Comparison of ENCODE assay signal across 22 mouse cellular contexts in genomic region chr12:53888624-53889023, GRCm38 (mm10).
DNase-seq lines count a peak whose midpoint lies in the region; ATAC-seq and TF ChIP-seq lines count a peak whose summit lies in the region.
"Had no signal": no experiment of that assay in that cellular context is flagged by ENCODE, and none has a peak within 500 bp of the region (broad histone marks: within the 10 kb centered on the region; RNA-seq: fewer than 3 reads in every experiment).

No protein-coding gene starts in this region.

- no peaks in the 10 kb centered on the region for H3K4me1 ChIP-seq in cerebellum, adult 2 months (ENCODE audit: control insufficient read depth, insufficient read depth, low read length)
- no peaks in the 10 kb centered on the region for H3K4me1 ChIP-seq in hindbrain, postnatal 0 days (ENCODE audit: insufficient read depth, low read length)
- peaks cover 15% of the 10 kb centered on the region for H3K4me1 ChIP-seq in hindbrain, embryonic 13.5 days (replicated peaks)
- no peaks in the 10 kb centered on the region; the same call in 1 of the 2 replicates for H3K4me1 ChIP-seq in liver, embryonic 12.5 days
- H3K4me1 ChIP-seq: heart, embryonic 15.5 days; limb, embryonic 15.5 days; liver, embryonic 15.5 days; midbrain, embryonic 15.5 days; neural tube, embryonic 13.5 days; stomach, embryonic 15.5 days had no signal

- ATAC-seq in hindbrain, postnatal 0 days: no peak
- ATAC-seq in hindbrain, embryonic 13.5 days (ENCODE audit: low FRiP score): no peak
- ATAC-seq in liver, embryonic 12.5 days: no peak
- ATAC-seq: CD4-positive, CD25-positive, alpha-beta regulatory T cell, adult 4 months; midbrain, embryonic 15.5 days had no signal

- TF ChIP-seq CTCF in cerebellum, adult 2 months (IDR thresholded peaks at IDR 0.05; ENCODE audit: borderline replicate concordance, insufficient read depth, low read depth, low read length): no peak
- TF ChIP-seq CTCF in hindbrain, postnatal 0 days (IDR thresholded peaks at IDR 0.05; ENCODE audit: low read depth): no peak

- TF ChIP-seq POLR2A in cerebellum, adult 2 months (IDR thresholded peaks at IDR 0.05; ENCODE audit: borderline replicate concordance, insufficient read depth, low read length): no peak

- H3K36me3 ChIP-seq in hindbrain, postnatal 0 days (ENCODE audit: insufficient read depth, low read length): no peaks in the 10 kb centered on the region
- no peaks in the 10 kb centered on the region for H3K36me3 ChIP-seq in hindbrain, embryonic 13.5 days
- H3K36me3 ChIP-seq in liver, embryonic 12.5 days: no peaks in the 10 kb centered on the region
- H3K36me3 ChIP-seq: heart, embryonic 15.5 days; limb, embryonic 15.5 days; liver, embryonic 15.5 days; midbrain, embryonic 15.5 days; neural tube, embryonic 13.5 days; stomach, embryonic 15.5 days had no signal

- H3K9ac ChIP-seq in hindbrain, postnatal 0 days (replicated peaks; ENCODE audit: low read length): no peak overlapping the region
- H3K9ac ChIP-seq in hindbrain, embryonic 13.5 days: no peak overlapping the region
- no peak overlapping the region for H3K9ac ChIP-seq in liver, embryonic 12.5 days
- H3K9ac ChIP-seq: heart, embryonic 15.5 days; limb, embryonic 15.5 days; liver, embryonic 15.5 days; midbrain, embryonic 15.5 days; neural tube, embryonic 13.5 days; stomach, embryonic 15.5 days had no signal

- H3K4me2 ChIP-seq in hindbrain, postnatal 0 days (ENCODE audit: low read depth, low read length): no peak overlapping the region
- no peak overlapping the region for H3K4me2 ChIP-seq in hindbrain, embryonic 13.5 days
- no peak overlapping the region for H3K4me2 ChIP-seq in liver, embryonic 12.5 days
- H3K4me2 ChIP-seq: heart, embryonic 15.5 days; limb, embryonic 15.5 days; liver, embryonic 15.5 days; midbrain, embryonic 15.5 days; neural tube, embryonic 13.5 days; stomach, embryonic 15.5 days had no signal

- 43% methylated on average over 4 of the region's 4 CpGs for WGBS in cerebellum, adult 2 months
- 38% methylated on average over 4 of the region's 4 CpGs for WGBS in hindbrain, postnatal 0 days
- WGBS in hindbrain, embryonic 13.5 days: 47% methylated on average over 4 of the region's 4 CpGs
- WGBS in liver, embryonic 12.5 days (ENCODE audit: insufficient replicate concordance): 68% methylated on average over 4 of the region's 4 CpGs

- H3K27me3 ChIP-seq in cerebellum, adult 2 months (ENCODE audit: control insufficient read depth, insufficient read depth, low read length): no peaks in the 10 kb centered on the region; the same call in 1 of the 2 replicates
- no peaks in the 10 kb centered on the region for H3K27me3 ChIP-seq in hindbrain, postnatal 0 days (ENCODE audit: insufficient read depth, low read length)
- H3K27me3 ChIP-seq in hindbrain, embryonic 13.5 days: no peaks in the 10 kb centered on the region
- H3K27me3 ChIP-seq in liver, embryonic 12.5 days (replicated peaks): no peaks in the 10 kb centered on the region
- H3K27me3 ChIP-seq: heart, embryonic 15.5 days; limb, embryonic 15.5 days; liver, embryonic 15.5 days; midbrain, embryonic 15.5 days; neural tube, embryonic 13.5 days; stomach, embryonic 15.5 days had no signal

- peak; percentile 45 to 49 for DNase-seq in cerebellum, postnatal 10 days
- DNase-seq in cerebellum, adult 2 months: no peak
- no peak for DNase-seq in hindbrain, postnatal 0 days (ENCODE audit: low spot score)
- DNase-seq in R1 (ENCODE audit: low read depth, low spot score): peak; percentile 12
- no peak for DNase-seq in frontal cortex, postnatal 14 days (ENCODE audit: low spot score in 2 of 2)
- DNase-seq: adrenal gland, postnatal 10 days; cerebellum, adult 8-10 months; gastrocnemius, adult 2 months; heart, postnatal 36 days; kidney, adult 9 months; kidney, postnatal 36 days; thymus, postnatal 36 days had no signal

- no peaks in the 10 kb centered on the region for H3K9me3 ChIP-seq in hindbrain, postnatal 0 days (ENCODE audit: low read length)
- H3K9me3 ChIP-seq in hindbrain, embryonic 13.5 days: no peaks in the 10 kb centered on the region
- no peaks in the 10 kb centered on the region for H3K9me3 ChIP-seq in liver, embryonic 12.5 days (replicated peaks)
- H3K9me3 ChIP-seq: heart, embryonic 15.5 days; limb, embryonic 15.5 days; liver, embryonic 15.5 days; midbrain, embryonic 15.5 days; neural tube, embryonic 13.5 days; stomach, embryonic 15.5 days had no signal

- no peak overlapping the region for H3K4me3 ChIP-seq in cerebellum, adult 2 months (replicated peaks; ENCODE audit: insufficient read depth, low read depth, low read length)
- no peak overlapping the region for H3K4me3 ChIP-seq in hindbrain, postnatal 0 days (ENCODE audit: low read length)
- no peak overlapping the region for H3K4me3 ChIP-seq in hindbrain, embryonic 13.5 days
- no peak overlapping the region for H3K4me3 ChIP-seq in liver, embryonic 12.5 days
- H3K4me3 ChIP-seq: gastrocnemius, adult 2 months; heart, embryonic 15.5 days; limb, embryonic 15.5 days; liver, embryonic 15.5 days; midbrain, embryonic 15.5 days; neural tube, embryonic 13.5 days; stomach, embryonic 15.5 days had no signal

- no peak overlapping the region for H3K27ac ChIP-seq in cerebellum, adult 2 months (ENCODE audit: insufficient read depth, low read length)
- H3K27ac ChIP-seq in hindbrain, postnatal 0 days: 0 out of 2 replicates have a peak overlapping the region, but pooled peaks have one; percentile 7
- H3K27ac ChIP-seq in hindbrain, embryonic 13.5 days: no peak overlapping the region
- no peak overlapping the region for H3K27ac ChIP-seq in liver, embryonic 12.5 days
- H3K27ac ChIP-seq: gastrocnemius, adult 2 months; heart, embryonic 15.5 days; limb, embryonic 15.5 days; liver, embryonic 15.5 days; macrophage; midbrain, embryonic 15.5 days; neural tube, embryonic 13.5 days; stomach, embryonic 15.5 days had no signal

Comparison
In these comparisons a context has a peak if more than half of its experiments do, and no peak if none do; other contexts are left out.
1. DNase-seq: peak in cerebellum, postnatal 10 days (2 of 2) and R1 (single experiment); none in cerebellum, adult 2 months (0 of 2), hindbrain, postnatal 0 days (single experiment) and frontal cortex, postnatal 14 days (0 of 2).